18 mouse cellular contexts compared by ENCODE assay signal in genomic region chr12:82401440-82401839, GRCm38 (mm10).
A peak's percentile ranks its signal among the peaks of the same experiment; 100 is the strongest.
DNase-seq lines count a peak whose midpoint lies in the region; ATAC-seq and TF ChIP-seq lines count a peak whose summit lies in the region.
"Had no signal": no experiment of that assay in that cellular context is flagged by ENCODE, and none has a peak within 500 bp of the region (broad histone marks: within the 10 kb centered on the region; RNA-seq: fewer than 3 reads in every experiment).

No protein-coding gene starts in this region.

- H3K27ac ChIP-seq in left cerebral cortex, adult 2 months: peak overlapping the region; percentile 42; the same call in 1 of the 2 replicates
- H3K27ac ChIP-seq in CH12.LX (ENCODE audit: insufficient read depth, low read depth): no peak overlapping the region
- peak overlapping the region; percentile 70; the same call in 1 of the 2 replicates for H3K27ac ChIP-seq in stomach, embryonic 15.5 days
- no peak overlapping the region for H3K27ac ChIP-seq in gastrocnemius, adult 2 months
- H3K27ac ChIP-seq: hindbrain, embryonic 13.5 days; limb, embryonic 15.5 days had no signal

- in situ Hi-C loops in CH12.LX (cut with MboI; ENCODE audit: low pct_ligation_motif_present, low pct_unique_long_range_greater_than_20kb, low sequenced_read_pairs): no loop called here

- H3K4me3 ChIP-seq in left cerebral cortex, adult 2 months: no peak overlapping the region
- no peak overlapping the region for H3K4me3 ChIP-seq in CH12.LX (replicated peaks in 1 of 3; ENCODE audit: low read depth in 2 of 3, low read length in 2 of 3, poor library complexity in 1 of 3)
- no peak overlapping the region for H3K4me3 ChIP-seq in stomach, embryonic 15.5 days (replicated peaks)
- no peak overlapping the region for H3K4me3 ChIP-seq in gastrocnemius, adult 2 months
- H3K4me3 ChIP-seq: hindbrain, embryonic 13.5 days; kidney, embryonic 15.5 days; limb, embryonic 15.5 days had no signal

- H3K4me1 ChIP-seq in CH12.LX (ENCODE audit: control insufficient read depth in 1 of 2, insufficient read depth in 2 of 2): peaks cover 10 to 45% of the 10 kb centered on the region in 2 experiments
- H3K4me1 ChIP-seq in stomach, embryonic 15.5 days: peaks cover 23% of the 10 kb centered on the region

- no peaks in the 10 kb centered on the region for H3K9me3 ChIP-seq in CH12.LX (replicated peaks; ENCODE audit: low read length)
- no peaks in the 10 kb centered on the region for H3K9me3 ChIP-seq in stomach, embryonic 15.5 days
- H3K9me3 ChIP-seq: hindbrain, embryonic 13.5 days; kidney, embryonic 15.5 days; limb, embryonic 15.5 days had no signal

- no peak for TF ChIP-seq CTCF in left cerebral cortex, adult 2 months (IDR thresholded peaks at IDR 0.05)
- peak in 1 of 2 experiments; percentile 45; a peak in 2 of 4 replicates for TF ChIP-seq CTCF in CH12.LX (conservative IDR thresholded peaks at IDR 0.05 in 1 of 2, IDR thresholded peaks at IDR 0.05 in 1 of 2; ENCODE audit: low read depth in 2 of 2, low read length in 2 of 2)
- TF ChIP-seq CTCF in gastrocnemius, adult 2 months (IDR thresholded peaks at IDR 0.05): no peak

- no peak for DNase-seq in left cerebral cortex, adult 2 months (ENCODE audit: extremely low spot score in 1 of 2, low spot score in 2 of 2)
- no peak for DNase-seq in left cerebral cortex, adult 8-10 months (ENCODE audit: low spot score in 2 of 2)
- DNase-seq in CH12.LX (ENCODE audit: extremely low read depth): no peak
- no peak for DNase-seq in gastrocnemius, adult 2 months
- no peak for DNase-seq in ovary, adult 18-20 months (ENCODE audit: low spot score)
- DNase-seq: cerebellum, adult 9-10 months; gastrocnemius, postnatal 36 days; heart, postnatal 10 days; layer of hippocampus, postnatal 36 days; thymus, postnatal 4 days had no signal

- dilution Hi-C loops in CH12.LX (cut with MboI; ENCODE audit: extremely low pct_ligation_motif_present, extremely low pct_unique_long_range_greater_than_20kb, low sequenced_read_pairs): no loop called here

- TF ChIP-seq POLR2A in CH12.LX (IDR thresholded peaks at IDR 0.05; ENCODE audit: low read depth, low read length): no peak

- no peak overlapping the region for H3K4me2 ChIP-seq in CH12.LX (ENCODE audit: insufficient read depth, low read depth, poor library complexity, severe bottlenecking)
- no peak overlapping the region for H3K4me2 ChIP-seq in stomach, embryonic 15.5 days
- H3K4me2 ChIP-seq: heart, embryonic 11.5 days; hindbrain, embryonic 13.5 days; kidney, embryonic 15.5 days; limb, embryonic 15.5 days had no signal

- ATAC-seq in hematopoietic stem cell, adult 5-6 weeks (replicated peaks in 1 of 2; ENCODE audit: insufficient read depth in 1 of 2, low FRiP score in 2 of 2, low TSS enrichment in 1 of 2, low read depth in 1 of 2, poor library complexity in 2 of 2, severe bottlenecking in 2 of 2): peak; percentile 22 to 67; a peak in 2 of 4 replicates
- no peak for ATAC-seq in stomach, embryonic 15.5 days (ENCODE audit: insufficient read depth, low FRiP score, low read depth)
- ATAC-seq: inflammation-experienced regulatory T-cells, adult 6 months; midbrain, embryonic 16.5 days had no signal

- H3K79me2 ChIP-seq in CH12.LX (replicated peaks; ENCODE audit: control insufficient read depth, extremely low read depth, insufficient read depth, poor library complexity, severe bottlenecking): no peaks in the 10 kb centered on the region

- intact Hi-C loops in left cerebral cortex, adult 2 months (cut with DNase I): no loop called here
- intact Hi-C loops in gastrocnemius, adult 2 months (cut with DNase I): no loop called here

- no peak overlapping the region for H3K9ac ChIP-seq in CH12.LX (ENCODE audit: insufficient read depth, low read depth)
- no peak overlapping the region for H3K9ac ChIP-seq in stomach, embryonic 15.5 days
- H3K9ac ChIP-seq: hindbrain, embryonic 13.5 days; kidney, embryonic 15.5 days; limb, embryonic 15.5 days had no signal

- no peak for TF ChIP-seq EP300 in CH12.LX (IDR thresholded peaks at IDR 0.05; ENCODE audit: low read length)

- no peaks in the 10 kb centered on the region for H3K27me3 ChIP-seq in CH12.LX (replicated peaks)
- H3K27me3 ChIP-seq in stomach, embryonic 15.5 days (replicated peaks): no peaks in the 10 kb centered on the region
- H3K27me3 ChIP-seq: hindbrain, embryonic 13.5 days; kidney, embryonic 15.5 days; limb, embryonic 15.5 days had no signal

- H3K36me3 ChIP-seq in CH12.LX (replicated peaks in 1 of 2; ENCODE audit: control insufficient read depth in 1 of 2, insufficient read depth in 1 of 2, low read length in 1 of 2): peaks cover 17 to 80% of the 10 kb centered on the region in 2 experiments
- H3K36me3 ChIP-seq in stomach, embryonic 15.5 days: 0 out of 2 replicates have a peak, but pooled peaks cover 8% of the 10 kb centered on the region

- WGBS in stomach, embryonic 15.5 days: 70% methylated on average over 4 of the region's 4 CpGs

- TF ChIP-seq RAD21 in CH12.LX (IDR thresholded peaks at IDR 0.05; ENCODE audit: low read depth, low read length): peak; percentile 48

TF ChIP-seq in CH12.LX, 34 proteins besides CTCF, POLR2A, EP300 and RAD21:
- TF ChIP-seq SMC3 (IDR thresholded peaks at IDR 0.05; ENCODE audit: low read depth, low read length) (peak; percentile 27), ELF1 (IDR thresholded peaks at IDR 0.05; ENCODE audit: low read depth, low read length) (no peak)

Comparison
In these comparisons a context has a peak if more than half of its experiments do, and no peak if none do; other contexts are left out.
1. H3K27ac ChIP-seq: peak in left cerebral cortex, adult 2 months (single experiment) and stomach, embryonic 15.5 days (single experiment); none in CH12.LX (single experiment) and gastrocnemius, adult 2 months (single experiment).